Mouse (Mus musculus) midbrain, postnatal 0 days (tissue): ENCODE results near the gene Psmd14. TPM values are rescaled to one million over a fixed set of nuclear protein-coding genes. Genes with fewer than 3 reads are reported as not detected.

Source experiments
- ATAC-seq: fragments of 200-750 bp; cut with Nextera tagmentation; 2 replicates; pipeline ENCODE4 v1.8.0; 2017; ENCODE audit warnings: moderate number of reproducible peaks, mild to moderate bottlenecking, moderate TSS enrichment, moderate library complexity; ENCODE audit not compliant: low FRiP score
- DNase-seq: peaks from one replicate; pipeline ENCODE4 v3.0.0-alpha.2; 2015; ENCODE audit warnings: low spot score
- H3K27ac ChIP-seq: fragments of 300-500 bp; sonication (generic); 2 replicates; pipeline ENCODE4 v1.5.1; 2014; ENCODE audit warnings: low read depth, mild to moderate bottlenecking, low read length, mixed read lengths
- H3K27me3 ChIP-seq: fragments of 300-500 bp; sonication (generic); 2 replicates; pipeline ENCODE4 v1.6.1; 2014; ENCODE audit warnings: low read length, control low read depth, mixed read lengths; ENCODE audit not compliant: insufficient read depth
- H3K36me3 ChIP-seq: fragments of 300-500 bp; sonication (generic); 2 replicates; pipeline ENCODE4 v1.6.1; 2014; ENCODE audit warnings: low read length, control low read depth, mixed read lengths; ENCODE audit not compliant: insufficient read depth
- H3K4me1 ChIP-seq: fragments of 300-500 bp; sonication (generic); 2 replicates; pipeline ENCODE4 v1.6.1; 2014; ENCODE audit warnings: mild to moderate bottlenecking, control low read depth, antibody characterized with exemption, low read length, mixed read lengths; ENCODE audit not compliant: insufficient read depth
- H3K4me2 ChIP-seq: fragments of 300-500 bp; sonication (generic); 2 replicates; pipeline ENCODE4 v1.6.1; 2014; ENCODE audit warnings: low read depth, mild to moderate bottlenecking, low read length, mixed read lengths; ENCODE audit not compliant: poor library complexity, severe bottlenecking
- H3K4me3 ChIP-seq: fragments of 300-500 bp; sonication (generic); 2 replicates; pipeline ENCODE4 v1.5.1; 2014; ENCODE audit warnings: low read depth, mild to moderate bottlenecking, low read length, moderate library complexity
- H3K9ac ChIP-seq: fragments of 300-500 bp; sonication (generic); replicated peaks from 2 replicates; pipeline ENCODE4 v1.6.1; 2014; ENCODE audit warnings: mild to moderate bottlenecking, low read length, moderate library complexity, mixed read lengths; ENCODE audit not compliant: poor library complexity, severe bottlenecking
- H3K9me3 ChIP-seq: fragments of 300-500 bp; sonication (generic); 2 replicates; pipeline ENCODE4 v1.6.1; 2016; ENCODE audit warnings: low read length, control low read depth
- CTCF ChIP-seq: IDR thresholded peaks from 2 replicates; pipeline ENCODE4 v1.5.1; 2016; ENCODE audit warnings: antibody characterized with exemption, mild to moderate bottlenecking
- WGBS: fragments of 180-500 bp; shearing (Covaris S2); extraction: QIAGEN DNeasy Blood & Tissue Kit; methylation state at CpG from one replicate; pipeline ENCODE4 v1.1.7; 2014; 5-methylcytosine and 5-hydroxymethylcytosine counted together
- polyA plus RNA-seq: library from polyadenylated mRNA; unstranded; fragments of >200 nt; fragmentation: Nextera tagmentation; extraction: Ambion mirVana; gene quantifications from 2 replicates; pipeline ENCODE4 v1.2.1, GENCODE M21; 2015
- total RNA-seq: library from RNA; depleted of rRNA; stranded (reverse); fragments of >200 nt; gene quantifications from 2 replicates; pipeline ENCODE4 v1.2.3, GENCODE M21; 2014

The Psmd14 gene
- total and polyA plus RNA-seq, 2 experiments from 2014 or later, result 87.4 to 197 TPM

DNA sequence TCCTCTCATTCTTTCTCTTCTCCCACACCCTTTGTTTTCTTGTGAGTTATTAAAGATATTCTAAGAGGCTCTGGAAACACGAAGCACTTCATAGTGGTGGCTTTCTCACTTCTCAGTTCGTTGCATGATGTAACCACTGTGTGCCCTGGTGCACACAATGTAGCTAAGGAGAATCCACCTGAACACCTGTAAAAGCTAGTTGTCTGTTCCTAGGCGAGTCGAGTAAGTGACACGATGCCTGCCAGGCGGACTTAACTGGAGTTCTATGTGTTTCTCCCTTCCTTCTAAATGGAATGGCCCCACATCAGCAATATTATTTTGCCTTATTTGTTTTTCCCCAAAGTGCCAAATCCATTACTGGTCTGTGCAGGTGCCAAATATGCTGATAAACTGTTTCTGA is 101.6 kb downstream of the Psmd14 start:
- H3K4me3 ChIP-seq, result no peak overlapping the region
- H3K27ac ChIP-seq, result no peak overlapping the region
- H3K36me3 ChIP-seq, result no peaks in the 10 kb centered on the region
- peaks cover 43% of the 10 kb centered on the region for H3K27me3 ChIP-seq
- no peak overlapping the region for H3K9ac ChIP-seq
- 10% methylated on average over 6 of the region's 6 CpGs for WGBS
- H3K4me2 ChIP-seq, result no peak overlapping the region
- no peak for ATAC-seq
- no peak for TF ChIP-seq CTCF
- no peaks in the 10 kb centered on the region for H3K9me3 ChIP-seq
- 0 out of 2 replicates have a peak, but pooled peaks cover 6% of the 10 kb centered on the region for H3K4me1 ChIP-seq
- DNase-seq, result no peak

DNA sequence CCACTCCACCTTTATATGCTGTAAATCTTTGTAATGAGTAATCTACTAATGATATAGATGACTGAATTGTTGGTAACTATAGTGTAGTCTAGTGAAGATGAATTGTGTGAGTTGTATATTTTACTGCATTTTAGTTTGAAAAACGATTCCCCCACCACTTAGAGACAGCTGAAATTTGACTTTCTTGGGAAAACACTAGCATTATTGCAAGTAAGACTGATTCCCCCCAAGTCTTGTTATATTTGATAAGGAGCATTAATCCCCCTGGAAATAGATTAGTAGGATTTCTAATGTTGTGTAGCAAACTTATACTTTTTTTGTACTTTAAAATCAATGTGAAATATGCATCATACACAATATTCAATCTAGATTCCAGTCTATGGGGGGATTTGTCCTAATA is 102.0 kb downstream of the Psmd14 start:
- H3K27ac ChIP-seq, result no peak overlapping the region
- TF ChIP-seq CTCF, result no peak
- no peaks in the 10 kb centered on the region for H3K9me3 ChIP-seq
- H3K4me3 ChIP-seq, result no peak overlapping the region
- H3K27me3 ChIP-seq, result peaks cover 46% of the 10 kb centered on the region
- H3K4me2 ChIP-seq, result no peak overlapping the region
- ATAC-seq, result no peak
- WGBS, result 21% methylated on average over 1 of the region's 1 CpGs
- H3K9ac ChIP-seq, result no peak overlapping the region
- no peak for DNase-seq
- H3K36me3 ChIP-seq, result no peaks in the 10 kb centered on the region
- H3K4me1 ChIP-seq, result 0 out of 2 replicates have a peak, but pooled peaks cover 6% of the 10 kb centered on the region

DNA sequence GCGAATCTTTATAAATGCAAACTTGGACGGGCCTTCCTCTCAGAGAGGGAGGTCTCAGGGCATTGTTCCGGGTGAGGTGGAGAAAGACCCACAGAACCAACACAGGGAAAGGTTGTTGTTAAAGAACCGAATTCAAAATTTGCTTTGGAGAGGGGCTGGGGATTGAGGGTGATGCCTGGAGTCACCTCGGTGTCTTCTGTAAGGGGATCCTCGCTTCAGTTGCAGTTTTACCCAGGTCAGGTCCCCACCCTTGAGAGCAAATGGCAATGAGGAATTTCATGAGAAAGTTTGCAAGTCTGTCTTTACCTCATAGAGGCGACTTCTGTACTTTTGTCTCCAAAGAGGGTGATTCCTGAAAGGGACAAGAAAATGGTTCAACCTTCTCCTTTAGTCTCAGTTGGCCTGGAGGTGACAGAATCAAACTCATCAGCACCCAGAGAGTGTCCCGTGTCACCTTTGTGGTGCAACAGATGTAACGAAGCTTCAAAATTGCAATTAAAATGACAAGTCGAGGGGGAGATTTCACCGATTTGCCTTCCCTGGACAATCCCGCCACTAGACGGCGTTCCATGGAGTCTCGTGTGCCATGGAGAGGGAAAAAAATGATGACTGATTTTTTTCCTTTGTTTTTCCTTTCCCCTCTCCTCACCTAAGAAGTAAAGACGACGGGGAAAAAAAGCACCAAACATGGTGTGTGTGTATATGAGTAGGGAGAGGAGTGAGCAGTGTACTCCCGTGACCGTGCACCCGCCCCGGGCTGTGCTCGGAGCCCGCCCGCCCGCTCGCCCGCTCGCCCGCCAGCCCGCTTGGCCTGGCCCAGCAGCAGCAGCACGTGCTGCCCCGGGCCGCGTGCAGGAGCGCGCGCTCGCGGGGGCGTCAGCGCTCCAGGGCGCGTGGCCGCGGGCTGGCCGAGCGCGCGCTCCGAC is 103.3 kb downstream of the Psmd14 start:
- Histone ChIP-seq H3K4me2 (peak overlapping the region; percentile 83), H3K4me3 (peak overlapping the region; percentile 44), H3K27me3 (peaks cover 36% of the 10 kb centered on the region), H3K27ac (no peak overlapping the region), H3K4me1 (0 out of 2 replicates have a peak, but pooled peaks cover 6% of the 10 kb centered on the region), H3K9me3 (no peaks in the 10 kb centered on the region), H3K9ac (peak overlapping the region; percentile 68), H3K36me3 (no peaks in the 10 kb centered on the region)
- peak; percentile 76 for TF ChIP-seq CTCF
- ATAC-seq, result peak; percentile 85
- 3% methylated on average over 30 of the region's 50 CpGs for WGBS
- DNase-seq, result peak; percentile 67

DNA sequence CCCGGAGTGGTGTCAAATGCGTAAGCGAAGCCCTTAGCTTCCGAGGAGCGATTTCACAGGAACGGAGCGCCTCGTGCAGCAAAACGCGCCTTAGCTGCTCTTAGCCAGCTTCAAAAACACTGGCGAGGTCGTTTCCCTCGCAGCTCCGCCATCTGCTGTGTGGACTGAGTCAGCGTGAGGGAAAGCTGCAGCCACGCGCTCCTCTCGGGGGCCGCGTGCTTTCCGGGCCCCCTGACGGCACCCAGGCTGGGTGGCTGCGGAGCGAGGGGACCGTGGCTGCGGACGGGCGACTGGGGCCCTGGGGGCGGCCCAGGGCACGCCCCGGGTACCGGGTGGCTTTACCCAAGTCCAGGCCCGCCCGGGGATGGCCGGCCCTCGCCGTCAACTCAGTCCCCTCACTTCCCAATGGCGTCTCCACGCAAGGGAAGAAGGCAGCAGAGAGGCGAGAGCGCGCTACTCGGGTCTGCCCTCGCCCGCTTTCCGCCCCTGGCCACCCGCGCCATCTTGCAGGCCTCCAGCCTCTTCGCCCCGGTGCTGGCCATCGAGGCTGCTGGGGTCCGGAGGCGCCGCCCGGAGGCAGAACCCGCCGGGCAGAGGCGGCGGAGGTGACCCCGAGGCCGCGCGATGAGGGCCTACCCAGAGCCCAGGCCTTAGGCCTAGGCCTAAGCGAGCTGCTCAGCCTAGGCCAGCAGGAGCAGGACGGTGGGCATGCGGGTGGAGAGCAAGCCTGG is 104.3 kb downstream of the Psmd14 start:
- Histone ChIP-seq H3K9me3 (no peaks in the 10 kb centered on the region), H3K4me3 (peak overlapping the region; percentile 44), H3K9ac (peak overlapping the region; percentile 68), H3K27me3 (peaks cover 26% of the 10 kb centered on the region), H3K27ac (peak overlapping the region; percentile 62; the same call in 1 of the 2 replicates), H3K4me1 (0 out of 2 replicates have a peak, but pooled peaks cover 6% of the 10 kb centered on the region), H3K4me2 (peak overlapping the region; percentile 83), H3K36me3 (no peaks in the 10 kb centered on the region)
- DNase-seq (peak; percentile 79), ATAC-seq (peak; percentile 76)
- 3% methylated on average over 57 of the region's 66 CpGs for WGBS
- peak; percentile 41 for TF ChIP-seq CTCF

DNA sequence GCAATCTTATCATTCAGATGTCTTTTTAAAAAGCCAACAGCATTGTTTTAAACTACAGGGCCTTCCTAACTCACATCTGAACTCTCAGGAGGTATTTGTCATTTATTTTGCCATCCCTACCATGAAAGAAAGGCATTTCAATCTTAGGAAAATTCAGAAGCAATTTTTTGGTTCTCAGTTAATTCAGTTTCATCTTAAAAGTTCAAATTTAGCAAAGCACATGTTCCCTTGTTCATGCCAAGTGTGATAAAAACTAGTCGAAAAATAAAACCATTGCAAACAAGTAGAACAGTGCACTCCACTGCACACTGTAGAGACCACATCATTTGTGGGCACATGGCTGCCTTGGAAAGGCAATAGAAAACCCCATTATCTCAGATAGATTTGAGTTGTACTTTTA is 106.7 kb downstream of the Psmd14 start:
- peaks cover 20% of the 10 kb centered on the region for H3K27me3 ChIP-seq
- WGBS, result 91% methylated on average over 1 of the region's 1 CpGs
- H3K27ac ChIP-seq, result no peak overlapping the region
- no peaks in the 10 kb centered on the region for H3K9me3 ChIP-seq
- no peak for TF ChIP-seq CTCF
- no peak overlapping the region for H3K9ac ChIP-seq
- H3K4me2 ChIP-seq, result no peak overlapping the region
- H3K4me1 ChIP-seq, result 0 out of 2 replicates have a peak, but pooled peaks cover 4% of the 10 kb centered on the region
- no peaks in the 10 kb centered on the region for H3K36me3 ChIP-seq
- H3K4me3 ChIP-seq, result no peak overlapping the region
- DNase-seq, result no peak
- ATAC-seq, result no peak
